Mouse (Mus musculus) spleen, embryonic (tissue): ENCODE results near the gene Hck.

Experiments
- CTCF ChIA-PET: fragments of 350-600 bp; sonication (Branson Sonifier 250); formaldehyde crosslinking; loops from one replicate; lab custom pipeline; 2022; lab: Charles Lee

Gene Hck

DNA sequence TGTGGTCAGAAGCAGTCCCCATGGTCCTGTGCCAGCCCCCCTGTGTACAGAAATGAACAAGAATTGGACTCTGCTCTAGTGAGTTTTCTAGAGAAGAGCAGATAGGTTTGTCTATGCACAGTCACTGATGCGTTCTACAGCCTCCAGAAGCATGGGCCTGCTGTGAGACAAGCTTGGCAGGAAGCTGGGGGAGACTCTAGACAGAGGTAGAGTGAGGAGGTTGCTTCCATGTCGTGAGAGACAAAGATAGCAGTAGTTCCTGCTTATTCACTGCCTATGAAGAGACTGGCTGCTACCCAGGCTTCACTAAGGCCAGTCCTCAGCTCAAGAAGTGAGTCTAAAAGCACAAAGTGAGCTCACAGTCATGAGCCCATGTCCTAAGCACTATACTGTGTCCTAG lies 83.0 kb downstream of the Hck start:
- CTCF ChIA-PET = no interaction called here

DNA sequence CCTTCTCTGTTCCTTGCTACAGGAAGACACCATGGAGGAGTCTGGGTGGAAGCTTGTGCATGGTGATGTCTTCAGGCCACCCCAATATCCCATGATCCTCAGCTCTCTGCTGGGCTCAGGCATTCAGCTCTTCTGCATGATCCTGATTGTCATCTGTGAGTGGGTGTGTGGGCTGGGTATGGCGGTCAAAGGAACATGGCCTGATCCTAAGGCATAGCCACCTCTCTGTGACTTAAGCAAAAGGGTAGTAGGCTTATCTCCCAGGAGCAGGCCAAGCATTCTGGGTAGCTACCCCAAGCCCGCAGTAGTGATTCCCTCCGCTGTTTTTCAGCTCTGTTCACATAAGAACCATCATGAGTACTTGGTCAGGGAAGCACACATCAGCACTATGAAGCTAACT lies 86.0 kb downstream of the Hck start:
- CTCF ChIA-PET = no interaction called here

DNA sequence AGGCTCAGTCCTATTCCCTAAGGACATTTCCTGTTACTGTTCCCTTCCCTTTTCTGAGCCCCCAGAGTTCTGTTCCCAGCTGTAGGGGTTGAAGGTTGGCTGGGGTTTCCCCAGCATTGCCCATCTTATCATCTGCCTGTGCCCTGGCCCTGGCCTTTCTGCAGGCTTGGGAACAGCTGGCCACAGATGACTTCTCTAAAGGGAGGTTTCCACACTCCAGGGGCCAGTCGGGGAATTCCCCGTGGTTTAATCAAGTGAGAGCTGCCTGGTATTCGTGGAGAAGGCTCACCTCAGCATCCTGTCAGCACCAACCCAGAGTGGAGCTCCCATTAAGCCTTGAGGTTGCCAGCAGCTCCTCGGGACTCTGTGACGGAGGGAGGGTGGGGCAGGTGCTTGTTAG lies 90.2 kb downstream of the Hck start:
- CTCF ChIA-PET = no interaction called here

DNA sequence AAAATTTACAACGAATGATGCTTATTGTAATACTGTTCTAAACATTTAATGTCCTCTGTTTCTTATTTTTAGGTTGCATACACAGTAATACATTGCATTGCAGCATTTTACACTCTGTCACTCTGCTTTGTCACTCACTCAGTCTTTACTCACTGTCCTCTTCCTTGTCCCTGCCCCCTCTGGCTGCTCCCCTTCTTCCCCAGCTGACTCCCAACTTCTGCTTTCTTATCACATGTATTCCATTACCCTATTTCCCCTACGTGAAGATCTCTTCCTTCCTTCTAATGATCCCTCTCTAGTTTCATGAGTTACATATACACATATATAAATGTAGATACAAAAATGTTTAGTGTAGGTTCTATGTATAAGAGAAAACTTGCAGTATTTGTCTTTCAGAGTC lies 90.8 kb downstream of the Hck start:
- CTCF ChIA-PET = no interaction called here
